Mouse (Mus musculus) brown adipose tissue, adult 24 weeks (tissue): ENCODE results near the gene Mdh1. TPM values are rescaled to one million over a fixed set of nuclear protein-coding genes. Genes with fewer than 3 reads are reported as not detected.
"Not testable (repeated sequence)": the region's sequence is repeated elsewhere in the genome, so short reads cannot be mapped to it uniquely, and the experiment has no call there.

ENCODE experiments used
- H3K27ac ChIP-seq: fragments of 200-500 bp; replicated peaks from 2 replicates; pipeline ENCODE4 v1.5.1; 2012; ENCODE audit warnings: low read depth, mild to moderate bottlenecking, low read length
- H3K4me1 ChIP-seq: fragments of 200-500 bp; 2 replicates; pipeline ENCODE4 v1.6.1; 2012; ENCODE audit warnings: low read length, mixed read lengths; ENCODE audit not compliant: control insufficient read depth, insufficient read depth, insufficient read length
- H3K4me3 ChIP-seq: fragments of 200-500 bp; 2 replicates; pipeline ENCODE4 v1.5.1; 2012; ENCODE audit warnings: low read depth, mild to moderate bottlenecking, low read length, moderate library complexity; ENCODE audit not compliant: insufficient read depth
- polyA plus RNA-seq: library from polyadenylated mRNA; stranded (reverse); fragments of >200 nt; gene quantifications from 2 replicates; pipeline ENCODE4 v1.2.4, GENCODE M21; 2012; ENCODE audit not compliant: missing spikeins, insufficient read depth, insufficient read length

Gene Mdh1
- polyA plus RNA-seq, 1 experiment: 883 TPM

DNA sequence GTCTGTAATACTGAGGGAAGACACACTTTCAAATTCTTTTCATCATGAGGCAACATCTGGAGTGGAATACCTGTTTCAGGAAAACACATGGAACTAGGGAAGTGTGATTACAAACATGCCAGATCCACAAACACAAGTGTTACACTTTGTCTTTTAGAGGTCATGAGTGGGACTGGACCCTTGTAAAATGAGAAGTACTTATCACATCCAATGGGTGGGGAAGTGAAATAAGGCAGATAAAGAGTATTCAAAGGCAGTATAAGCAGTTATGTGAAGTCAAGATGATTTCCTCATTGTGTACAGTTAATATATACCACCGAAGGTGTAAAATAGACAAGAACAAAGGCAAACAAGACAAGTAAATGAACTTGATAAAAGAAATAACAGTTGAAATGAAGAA is 61.6 kb downstream of the Mdh1 start:
- H3K27ac ChIP-seq, H3K4me1 ChIP-seq, H3K4me3 ChIP-seq: not testable (repeated sequence)

DNA sequence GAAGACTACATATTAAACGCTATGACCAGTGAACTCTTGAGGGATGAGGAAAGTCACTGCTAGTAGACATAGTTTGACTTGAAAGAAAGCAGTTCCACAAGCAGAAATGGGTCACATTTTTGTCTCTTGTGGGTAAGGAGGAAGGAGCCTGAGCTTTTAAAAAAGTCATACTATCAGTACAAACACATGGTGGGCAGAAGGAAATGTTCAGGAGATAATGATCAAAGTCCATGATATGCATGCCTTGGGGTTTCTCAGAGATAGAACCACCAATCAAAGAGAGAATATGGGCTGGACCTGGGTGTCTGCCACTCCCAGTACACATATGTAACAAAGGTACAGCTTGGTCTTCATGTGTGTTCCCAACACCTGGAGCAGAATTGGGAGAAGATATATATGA is 63.5 kb downstream of the Mdh1 start:
- H3K4me3 ChIP-seq, H3K4me1 ChIP-seq: not testable (repeated sequence)

DNA sequence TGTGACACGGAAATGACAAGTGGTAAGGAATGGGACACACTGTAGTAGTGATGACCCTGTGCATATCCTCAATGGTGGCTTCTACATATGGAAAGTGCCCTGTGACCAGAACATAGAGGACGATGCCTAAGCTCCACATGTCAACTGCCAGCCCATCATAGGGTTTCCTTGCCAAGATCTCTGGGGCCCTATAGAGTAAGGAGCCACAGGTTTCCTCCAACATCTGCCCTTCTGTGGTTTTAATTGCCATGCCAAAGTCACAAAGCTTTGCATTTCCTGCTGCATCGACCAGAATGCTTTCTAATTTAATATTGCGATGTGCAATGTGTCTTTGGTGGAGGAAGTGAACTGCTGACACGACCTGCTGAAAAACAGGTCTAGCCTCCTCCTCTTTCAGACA is 65.1 kb downstream of the Mdh1 start:
- not testable (repeated sequence) for H3K27ac ChIP-seq, H3K4me1 ChIP-seq, H3K4me3 ChIP-seq

More for the DNA sequence above, 63.5 kb downstream of the Mdh1 start:
- not testable (repeated sequence) for H3K27ac ChIP-seq

Other genes starting within 250 kb of the Mdh1 start
- 304 and 400 TPM in 2 replicates for gene Ugp2, start 201.2 kb downstream of the Mdh1 start, polyA plus RNA-seq
- gene Wdpcp, start 132 bp downstream of the Mdh1 start, polyA plus RNA-seq: 2.7 and 3.8 TPM in 2 replicates